Mouse (Mus musculus) subcutaneous adipose tissue, adult 2 months (tissue): ENCODE data around the gene Cyp1b1. TPM values are rescaled to one million over a fixed set of nuclear protein-coding genes. Genes with fewer than 3 reads are reported as not detected.

Source experiments
- polyA plus RNA-seq: library from polyadenylated mRNA; depleted of rRNA; stranded (reverse); fragments of >200 nt; gene quantifications from 2 replicates; pipeline ENCODE4 v1.2.3, GENCODE M21; 2012; ENCODE audit warnings: low replicate concordance; rRNA removed

Gene Cyp1b1
- polyA plus RNA-seq, result 4.1 and 8.3 TPM in 2 replicates

DNA sequence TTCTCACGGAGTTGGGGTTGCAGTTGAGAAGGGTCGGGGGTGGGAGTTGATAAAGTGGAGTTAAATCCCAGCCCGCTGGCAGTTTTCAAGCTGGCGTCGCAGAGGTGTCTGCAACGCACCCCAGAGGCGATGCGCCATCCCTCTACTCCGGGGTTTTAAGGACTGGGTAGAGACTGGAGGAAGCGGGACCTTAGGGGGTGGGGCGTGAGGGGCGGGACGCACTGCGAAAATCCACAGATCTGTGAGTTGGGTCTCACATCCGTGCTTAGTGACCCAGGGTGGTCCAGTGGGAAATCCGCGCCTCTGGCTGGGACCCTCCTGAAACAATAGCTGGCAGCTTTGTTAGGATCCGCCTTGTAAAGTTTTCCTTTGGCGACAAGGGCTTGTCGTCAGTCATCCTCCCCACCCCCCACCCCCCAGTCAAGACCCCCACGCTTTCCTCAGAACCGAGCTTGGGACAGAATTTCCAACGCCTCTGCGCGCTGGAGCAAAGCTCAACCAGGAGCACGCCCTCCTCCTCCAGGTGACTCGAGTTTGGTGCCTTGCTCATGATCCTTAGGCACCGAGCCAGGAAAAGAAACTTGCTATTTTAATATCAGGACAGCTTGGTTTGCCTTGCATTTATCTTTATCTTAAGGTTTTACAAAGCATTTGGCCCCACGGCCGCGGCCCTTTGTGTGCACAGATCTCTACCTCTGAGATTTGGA lies at the start of gene Cyp1b1:
Cyp1b1 (minus strand) TSS at position 131 of the 707 bp plus-strand sequence.

Other genes starting within 250 kb of the Cyp1b1 start
- 3.6 and 4.5 TPM in 2 replicates for gene Rmdn2, start 103.2 kb downstream of the Cyp1b1 start, polyA plus RNA-seq
- 17.4 and 29.3 TPM in 2 replicates for gene Atl2, start 181.1 kb upstream of the Cyp1b1 start, polyA plus RNA-seq